Mouse (Mus musculus): ENCODE measurements around the gene Ube2v1. TPM values are rescaled to one million over a fixed set of nuclear protein-coding genes. Genes with fewer than 3 reads are reported as not detected.

Gene Ube2v1
- 286 and 299 TPM in 2 replicates for polyA plus RNA-seq (2014; fragmentation: Nextera tagmentation; extraction: Ambion mirVana)

DNA sequence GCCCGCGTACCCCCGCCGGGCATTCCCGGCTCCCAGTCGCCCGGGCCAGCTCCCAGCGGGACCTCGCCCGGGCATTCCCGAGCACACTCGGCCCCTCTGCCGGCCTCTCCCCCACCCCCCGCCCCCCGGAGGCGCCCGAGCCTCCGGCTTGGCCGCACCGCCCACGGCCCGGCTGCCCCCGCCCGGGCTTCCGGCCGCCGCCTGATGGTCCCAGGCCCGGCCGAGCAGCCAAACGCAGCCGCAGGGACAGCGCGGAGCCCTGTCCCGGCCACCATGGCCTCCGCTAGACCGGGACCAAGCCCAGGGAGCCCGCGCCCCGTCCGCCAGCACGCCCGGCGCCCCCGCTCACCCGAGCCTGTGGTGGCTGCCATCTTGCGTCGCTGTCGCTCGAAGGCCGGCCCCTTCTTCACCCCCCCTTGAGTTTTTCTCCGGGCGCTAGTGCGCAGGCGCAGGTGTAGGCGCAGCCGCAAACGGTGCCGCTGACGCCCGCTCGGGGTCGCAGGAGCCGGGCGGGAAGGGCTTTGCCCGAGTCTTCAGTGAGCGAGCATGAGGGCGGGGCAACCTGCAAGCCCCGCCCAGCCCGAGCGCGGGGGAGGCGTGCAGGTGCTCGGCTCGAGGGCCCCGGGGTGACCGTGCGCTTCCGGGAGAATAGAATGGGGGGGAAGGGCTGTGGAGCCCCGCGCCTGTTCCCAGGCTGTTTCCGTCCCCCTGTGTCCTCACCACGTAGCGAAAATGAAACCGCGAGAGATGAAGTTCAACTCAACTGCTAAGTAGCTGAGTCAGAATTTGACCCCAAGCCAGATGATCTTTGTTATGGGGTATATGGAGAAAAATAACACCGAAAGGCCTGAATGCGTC lies at the start of gene Ube2v1:
Gene Ube2v1, minus strand, starts transcription at position 505 of the 858 bp plus-strand sequence.
- Histone ChIP-seq H3K4me2 (ENCODE audit: low read length) (peak within 1 kb of the TSS; percentile 86), H3K27ac (replicated peaks; ENCODE audit: low read depth, low read length) (peak within 1 kb of the TSS; percentile 91), H3K4me1 (ENCODE audit: control insufficient read depth, insufficient read depth, low read length) (peaks cover 32% of the 10 kb centered on the region), H3K9ac (replicated peaks; ENCODE audit: low read length) (peak within 1 kb of the TSS; percentile 88), H3K4me3 (replicated peaks; ENCODE audit: low read depth, low read length) (peak within 1 kb of the TSS; percentile 91), H3K36me3 (ENCODE audit: control insufficient read depth, insufficient read depth, low read length) (peaks cover 13% of the 10 kb centered on the region), H3K27me3 (ENCODE audit: control insufficient read depth, insufficient read depth, low read length) (no peaks in the 10 kb centered on the region), H3K9me3 (ENCODE audit: control insufficient read depth, low read length) (no peaks in the 10 kb centered on the region)
- ATAC-seq (ENCODE audit: low FRiP score, low TSS enrichment) (peak; percentile 88), DNase-seq (peak; percentile 99)
- WGBS: under 1% methylated on average over 80 of the region's 87 CpGs

DNA sequence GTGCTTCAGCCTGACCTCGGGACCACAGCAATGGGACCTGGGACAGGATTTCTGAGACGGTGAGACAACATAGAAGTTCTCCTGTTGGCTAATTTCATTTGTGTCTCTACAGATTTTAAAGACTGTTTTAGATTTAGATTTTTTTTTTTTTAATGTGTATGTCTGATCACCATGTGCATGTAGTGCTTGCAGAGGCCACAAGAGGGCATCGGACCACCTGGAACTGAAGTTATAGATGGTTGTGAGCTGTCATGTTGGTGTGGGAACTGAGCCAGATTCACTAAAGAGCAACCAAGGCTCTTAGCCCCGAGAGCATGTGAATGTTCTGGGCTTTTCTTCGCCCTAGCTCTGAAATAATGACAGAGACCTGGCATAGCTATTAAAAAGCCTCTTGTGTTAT lies 48.8 kb upstream of the Ube2v1 start:
- 54% methylated on average over 5 of the region's 5 CpGs for WGBS

DNA sequence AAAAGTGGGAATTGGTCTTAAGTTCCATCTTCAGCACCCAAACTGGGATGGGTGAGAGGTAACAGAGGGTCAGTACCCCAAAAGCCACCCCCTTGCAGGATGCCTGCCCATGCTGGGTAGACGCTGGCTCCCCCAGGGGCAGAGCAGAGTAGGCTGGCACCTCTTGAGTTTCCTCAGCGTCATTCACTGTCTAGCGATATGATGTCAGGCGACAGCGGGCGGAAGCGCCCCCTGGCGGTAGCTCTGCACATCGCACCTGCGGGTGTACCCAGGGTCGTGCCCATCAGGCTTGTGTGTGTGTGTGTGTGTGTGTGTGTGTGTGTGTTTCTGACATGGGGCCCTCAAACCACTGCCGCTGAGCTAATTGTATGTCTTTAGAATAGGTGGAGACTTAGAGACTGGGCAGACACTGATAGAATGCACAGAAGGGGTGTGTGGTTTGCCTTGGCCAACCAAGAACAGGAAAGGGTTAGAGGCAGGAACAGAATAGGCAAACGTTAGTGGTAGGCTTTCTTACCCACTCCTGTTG lies 48.1 kb upstream of the Ube2v1 start:
- H3K4me3 ChIP-seq (replicated peaks; ENCODE audit: low read depth, low read length): no peak overlapping the region
- no peak overlapping the region for H3K27ac ChIP-seq (replicated peaks; ENCODE audit: low read depth, low read length)
- peak; percentile 63; the same call in 1 of the 2 replicates for ATAC-seq (ENCODE audit: low FRiP score, low TSS enrichment)
- H3K36me3 ChIP-seq (ENCODE audit: control insufficient read depth, insufficient read depth, low read length): no peaks in the 10 kb centered on the region
- 3% methylated on average over 13 of the region's 13 CpGs for WGBS
- H3K9ac ChIP-seq (replicated peaks; ENCODE audit: low read length): no peak overlapping the region
- DNase-seq: peak; percentile 87
- no peaks in the 10 kb centered on the region for H3K27me3 ChIP-seq (ENCODE audit: control insufficient read depth, insufficient read depth, low read length)
- H3K4me2 ChIP-seq (ENCODE audit: low read length): no peak overlapping the region
- no peaks in the 10 kb centered on the region for H3K9me3 ChIP-seq (ENCODE audit: control insufficient read depth, low read length)
- no peaks in the 10 kb centered on the region for H3K4me1 ChIP-seq (ENCODE audit: control insufficient read depth, insufficient read depth, low read length)

More for the DNA sequence above, 48.8 kb upstream of the Ube2v1 start:
- DNase-seq: peak; percentile 65
- H3K27ac ChIP-seq (replicated peaks; ENCODE audit: low read depth, low read length): no peak overlapping the region
- H3K27me3 ChIP-seq (ENCODE audit: control insufficient read depth, insufficient read depth, low read length): no peaks in the 10 kb centered on the region
- H3K4me3 ChIP-seq (replicated peaks; ENCODE audit: low read depth, low read length): no peak overlapping the region
- no peak overlapping the region for H3K4me2 ChIP-seq (ENCODE audit: low read length)
- no peaks in the 10 kb centered on the region for H3K9me3 ChIP-seq (ENCODE audit: control insufficient read depth, low read length)
- no peak for ATAC-seq (ENCODE audit: low FRiP score, low TSS enrichment)
- H3K36me3 ChIP-seq (ENCODE audit: control insufficient read depth, insufficient read depth, low read length): no peaks in the 10 kb centered on the region
- no peak overlapping the region for H3K9ac ChIP-seq (replicated peaks; ENCODE audit: low read length)
- H3K4me1 ChIP-seq (ENCODE audit: control insufficient read depth, insufficient read depth, low read length): no peaks in the 10 kb centered on the region

DNA sequence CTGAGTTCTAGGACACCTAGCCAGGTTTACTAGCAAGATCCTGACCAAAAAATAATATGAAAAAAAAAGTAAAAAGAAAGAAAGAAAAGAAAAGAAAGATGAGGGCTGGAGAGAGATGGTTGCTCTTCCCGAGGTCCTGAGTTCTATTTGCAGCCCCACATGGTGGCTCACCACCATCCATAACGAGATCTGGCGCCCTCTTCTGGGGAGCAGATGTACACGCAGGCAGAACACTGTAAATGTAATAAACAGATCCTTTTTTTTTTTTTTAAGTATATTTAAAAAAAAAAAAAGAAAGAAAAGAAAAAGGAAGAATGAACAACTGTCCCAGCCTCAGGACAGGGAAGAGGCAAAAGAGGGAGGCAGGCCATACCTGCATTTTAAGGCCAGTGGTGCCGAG lies 46.7 kb upstream of the Ube2v1 start:
- ATAC-seq (ENCODE audit: low FRiP score, low TSS enrichment): no peak
- H3K27me3 ChIP-seq (ENCODE audit: control insufficient read depth, insufficient read depth, low read length): no peaks in the 10 kb centered on the region
- WGBS: 51% methylated on average over 5 of the region's 5 CpGs

DNA sequence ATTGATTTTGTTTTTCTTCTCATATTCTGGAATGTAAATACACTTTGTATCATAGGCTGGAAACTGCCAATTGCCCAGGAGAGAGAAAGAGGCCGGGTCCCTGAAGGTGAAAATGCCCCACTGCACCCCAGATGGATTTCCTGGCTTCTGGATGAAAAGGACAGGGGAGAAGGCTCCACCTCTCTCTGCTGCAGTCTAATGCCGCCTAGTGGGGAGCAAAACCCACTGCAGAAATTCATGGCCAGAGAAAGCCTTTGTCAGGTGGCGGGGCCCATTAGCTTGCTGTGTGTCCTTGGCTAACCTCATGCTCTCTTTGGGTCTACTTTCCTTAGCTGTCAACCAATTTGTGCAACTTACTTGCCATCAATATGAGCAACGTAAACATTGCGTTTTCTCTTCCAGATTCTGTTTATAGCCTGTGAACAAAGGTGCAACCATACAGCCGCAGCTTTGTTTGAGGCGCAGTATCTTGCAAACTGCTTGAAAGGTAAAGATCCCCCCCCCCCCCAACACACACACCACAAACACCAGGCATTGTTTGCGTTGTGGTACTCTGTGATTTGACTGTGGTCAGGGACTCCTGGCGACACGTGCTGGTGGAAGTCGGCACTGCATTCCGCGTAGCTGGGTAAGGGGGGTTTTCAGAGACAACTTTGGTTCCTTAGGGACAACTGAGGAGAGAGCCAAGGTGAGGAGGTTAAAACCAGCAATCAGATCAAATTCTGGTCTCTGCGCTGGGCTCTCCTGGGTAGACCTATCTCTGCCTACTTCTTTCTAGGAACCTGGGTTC lies 43.4 kb upstream of the Ube2v1 start:
- H3K9ac ChIP-seq (replicated peaks; ENCODE audit: low read length): no peak overlapping the region

More for the DNA sequence above, 46.7 kb upstream of the Ube2v1 start:
- no peak overlapping the region for H3K4me2 ChIP-seq (ENCODE audit: low read length)
- no peak overlapping the region for H3K27ac ChIP-seq (replicated peaks; ENCODE audit: low read depth, low read length)
- no peaks in the 10 kb centered on the region for H3K36me3 ChIP-seq (ENCODE audit: control insufficient read depth, insufficient read depth, low read length)
- H3K9me3 ChIP-seq (ENCODE audit: control insufficient read depth, low read length): no peaks in the 10 kb centered on the region
- H3K4me1 ChIP-seq (ENCODE audit: control insufficient read depth, insufficient read depth, low read length): no peaks in the 10 kb centered on the region
- H3K9ac ChIP-seq (replicated peaks; ENCODE audit: low read length): no peak overlapping the region
- no peak overlapping the region for H3K4me3 ChIP-seq (replicated peaks; ENCODE audit: low read depth, low read length)
- DNase-seq: no peak

DNA sequence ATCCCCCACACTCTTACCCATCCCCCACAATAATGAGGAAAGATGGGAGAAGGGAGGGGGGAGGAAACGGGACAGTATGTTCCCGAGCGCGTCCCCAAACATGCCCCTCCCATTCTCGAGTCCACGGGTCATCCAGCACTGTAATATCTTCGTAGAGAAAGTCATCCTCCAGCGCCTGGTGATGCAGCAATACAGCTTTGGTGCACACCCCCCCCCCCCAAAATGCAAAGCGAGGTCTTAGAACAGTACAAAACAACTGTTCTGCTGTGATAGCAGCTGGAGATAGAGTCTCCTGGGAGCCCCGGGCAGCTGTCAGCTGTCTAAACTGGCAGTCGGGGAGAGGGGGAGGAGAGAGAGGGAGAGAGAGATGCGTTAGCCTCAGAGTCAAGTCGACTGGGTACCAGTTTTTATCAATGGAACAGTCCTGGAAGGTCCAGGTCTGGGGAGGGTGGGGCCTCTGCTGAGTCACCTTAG lies 40.4 kb upstream of the Ube2v1 start:
- no peaks in the 10 kb centered on the region for H3K27me3 ChIP-seq (ENCODE audit: control insufficient read depth, insufficient read depth, low read length)
- ATAC-seq (ENCODE audit: low FRiP score, low TSS enrichment): peak; percentile 20; the same call in 1 of the 2 replicates
- H3K27ac ChIP-seq (replicated peaks; ENCODE audit: low read depth, low read length): no peak overlapping the region
- no peaks in the 10 kb centered on the region for H3K9me3 ChIP-seq (ENCODE audit: control insufficient read depth, low read length)
- peak; percentile 71 for DNase-seq
- H3K4me1 ChIP-seq (ENCODE audit: control insufficient read depth, insufficient read depth, low read length): 0 out of 2 replicates have a peak, but pooled peaks cover 2% of the 10 kb centered on the region
- no peak overlapping the region for H3K9ac ChIP-seq (replicated peaks; ENCODE audit: low read length)
- H3K4me2 ChIP-seq (ENCODE audit: low read length): no peak overlapping the region
- H3K36me3 ChIP-seq (ENCODE audit: control insufficient read depth, insufficient read depth, low read length): no peaks in the 10 kb centered on the region
- WGBS: 17% methylated on average over 13 of the region's 13 CpGs
- no peak overlapping the region for H3K4me3 ChIP-seq (replicated peaks; ENCODE audit: low read depth, low read length)

More for the DNA sequence above, 43.4 kb upstream of the Ube2v1 start:
- Histone ChIP-seq H3K36me3 (ENCODE audit: control insufficient read depth, insufficient read depth, low read length) (no peaks in the 10 kb centered on the region), H3K4me1 (ENCODE audit: control insufficient read depth, insufficient read depth, low read length) (0 out of 2 replicates have a peak, but pooled peaks cover 2% of the 10 kb centered on the region), H3K27ac (replicated peaks; ENCODE audit: low read depth, low read length) (no peak overlapping the region), H3K9me3 (ENCODE audit: control insufficient read depth, low read length) (no peaks in the 10 kb centered on the region), H3K27me3 (ENCODE audit: control insufficient read depth, insufficient read depth, low read length) (no peaks in the 10 kb centered on the region), H3K4me2 (ENCODE audit: low read length) (no peak overlapping the region), H3K4me3 (replicated peaks; ENCODE audit: low read depth, low read length) (no peak overlapping the region)
- ATAC-seq (ENCODE audit: low FRiP score, low TSS enrichment): no peak
- WGBS: 43% methylated on average over 14 of the region's 14 CpGs
- peak; percentile 59 for DNase-seq

DNA sequence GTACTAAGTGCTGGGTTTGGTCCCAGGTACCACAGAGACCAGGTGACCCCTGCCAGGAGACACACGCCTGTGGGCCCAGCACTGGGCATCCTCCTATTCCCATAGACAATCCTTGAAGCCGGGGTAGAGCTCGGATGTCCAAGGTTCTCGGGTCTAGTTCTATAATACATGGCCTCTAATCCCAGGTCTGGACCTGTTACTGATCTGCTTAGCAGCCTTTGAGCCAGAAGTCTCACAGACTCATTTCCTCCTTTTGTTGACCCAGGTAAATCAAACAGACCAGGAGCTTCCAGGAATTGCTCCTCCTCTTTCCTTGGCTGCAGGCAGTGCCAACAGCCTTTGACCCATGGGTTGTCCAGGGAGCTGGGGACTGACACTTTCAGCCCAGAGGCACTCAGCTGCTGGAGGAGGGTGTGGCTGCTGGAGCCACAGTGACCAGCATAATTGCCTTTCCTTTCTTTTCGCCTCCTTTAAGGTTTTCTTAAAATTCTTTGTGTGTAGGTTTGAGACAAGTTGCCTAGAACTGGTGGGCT lies 39.3 kb upstream of the Ube2v1 start:
- no peak overlapping the region for H3K9ac ChIP-seq (replicated peaks; ENCODE audit: low read length)
- WGBS: 86% methylated on average over 5 of the region's 5 CpGs
- no peak overlapping the region for H3K4me2 ChIP-seq (ENCODE audit: low read length)
- no peaks in the 10 kb centered on the region for H3K9me3 ChIP-seq (ENCODE audit: control insufficient read depth, low read length)
- 0 out of 2 replicates have a peak, but pooled peaks cover 2% of the 10 kb centered on the region for H3K4me1 ChIP-seq (ENCODE audit: control insufficient read depth, insufficient read depth, low read length)
- ATAC-seq (ENCODE audit: low FRiP score, low TSS enrichment) (no peak), DNase-seq (no peak)
- H3K4me3 ChIP-seq (replicated peaks; ENCODE audit: low read depth, low read length): no peak overlapping the region
- H3K27me3 ChIP-seq (ENCODE audit: control insufficient read depth, insufficient read depth, low read length): no peaks in the 10 kb centered on the region
- H3K36me3 ChIP-seq (ENCODE audit: control insufficient read depth, insufficient read depth, low read length): no peaks in the 10 kb centered on the region
- no peak overlapping the region for H3K27ac ChIP-seq (replicated peaks; ENCODE audit: low read depth, low read length)

DNA sequence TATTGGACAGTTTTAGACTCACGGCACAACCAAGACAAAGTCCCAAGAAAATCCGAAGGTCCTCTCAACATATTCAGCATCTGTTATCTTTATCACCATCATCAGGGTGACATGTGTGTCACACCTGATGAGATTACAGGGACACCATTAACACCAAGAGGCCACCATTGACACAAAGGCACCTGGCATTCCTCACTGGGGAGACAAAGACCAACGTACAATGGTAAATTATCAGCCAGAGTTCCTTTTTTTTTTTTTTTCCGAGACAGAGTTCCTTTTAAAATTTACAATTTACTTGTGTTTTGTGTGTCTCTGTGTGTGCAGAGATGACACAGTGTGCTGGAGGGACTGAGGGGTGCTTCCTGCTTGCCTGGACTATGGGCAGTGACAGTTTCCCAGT lies 37.5 kb upstream of the Ube2v1 start:
- H3K36me3 ChIP-seq (ENCODE audit: control insufficient read depth, insufficient read depth, low read length): no peaks in the 10 kb centered on the region
- H3K9ac ChIP-seq (replicated peaks; ENCODE audit: low read length): no peak overlapping the region
- 0 out of 2 replicates have a peak, but pooled peaks cover 2% of the 10 kb centered on the region for H3K4me1 ChIP-seq (ENCODE audit: control insufficient read depth, insufficient read depth, low read length)
- H3K27me3 ChIP-seq (ENCODE audit: control insufficient read depth, insufficient read depth, low read length): no peaks in the 10 kb centered on the region
- H3K4me3 ChIP-seq (replicated peaks; ENCODE audit: low read depth, low read length): no peak overlapping the region
- ATAC-seq (ENCODE audit: low FRiP score, low TSS enrichment) (no peak), DNase-seq (no peak)
- WGBS: 78% methylated on average over 4 of the region's 4 CpGs
- no peak overlapping the region for H3K4me2 ChIP-seq (ENCODE audit: low read length)
- H3K9me3 ChIP-seq (ENCODE audit: control insufficient read depth, low read length): no peaks in the 10 kb centered on the region
- H3K27ac ChIP-seq (replicated peaks; ENCODE audit: low read depth, low read length): no peak overlapping the region
